ENCODE assay signal across 8 mouse cellular contexts in genomic region chr4:34551966-34552365, GRCm38 (mm10). TPM values are rescaled to one million over a fixed set of nuclear protein-coding genes. Genes with fewer than 3 reads are reported as not detected.
DNase-seq lines count a peak whose midpoint lies in the region; ATAC-seq lines count a peak whose summit lies in the region.

No protein-coding gene starts in this region.

- no peak for ATAC-seq in erythroblast, adult 5-6 weeks (replicated peaks; ENCODE audit: low FRiP score, poor library complexity, severe bottlenecking)
- ATAC-seq in neural tube, embryonic 11.5 days (ENCODE audit: insufficient read depth, low FRiP score, low TSS enrichment): no peak
- no peak for ATAC-seq in limb, embryonic 13.5 days (ENCODE audit: low FRiP score, low read depth)
- ATAC-seq in stomach, embryonic 15.5 days (ENCODE audit: insufficient read depth, low FRiP score, low read depth): no peak

- H3K9me3 ChIP-seq in erythroblast, embryonic 14.5 days (ENCODE audit: control insufficient read depth, low read length): no peaks in the 10 kb centered on the region
- H3K9me3 ChIP-seq in neural tube, embryonic 11.5 days (ENCODE audit: control insufficient read depth, low read length): no peaks in the 10 kb centered on the region
- no peaks in the 10 kb centered on the region for H3K9me3 ChIP-seq in limb, embryonic 13.5 days
- no peaks in the 10 kb centered on the region for H3K9me3 ChIP-seq in stomach, embryonic 15.5 days

- H3K9ac ChIP-seq in neural tube, embryonic 11.5 days (ENCODE audit: low read length): peak overlapping the region; percentile 98
- H3K9ac ChIP-seq in limb, embryonic 13.5 days: peak overlapping the region; percentile 98
- peak overlapping the region; percentile 6; the same call in 1 of the 2 replicates for H3K9ac ChIP-seq in stomach, embryonic 15.5 days

- peaks cover 28% of the 10 kb centered on the region for H3K4me1 ChIP-seq in erythroblast, embryonic 14.5 days (ENCODE audit: control insufficient read depth)
- H3K4me1 ChIP-seq in neural tube, embryonic 11.5 days (ENCODE audit: control insufficient read depth, insufficient read depth, low read length): peaks cover 3% of the 10 kb centered on the region; the same call in 1 of the 2 replicates
- H3K4me1 ChIP-seq in limb, embryonic 13.5 days: peaks cover 33% of the 10 kb centered on the region
- H3K4me1 ChIP-seq in stomach, embryonic 15.5 days: no peaks in the 10 kb centered on the region; the same call in 1 of the 2 replicates

- peak overlapping the region; percentile 54 for H3K4me2 ChIP-seq in neural tube, embryonic 11.5 days (ENCODE audit: low read depth)
- peak overlapping the region; percentile 69 for H3K4me2 ChIP-seq in limb, embryonic 13.5 days (replicated peaks)
- H3K4me2 ChIP-seq in stomach, embryonic 15.5 days: peak overlapping the region; percentile 60

- H3K27me3 ChIP-seq in erythroblast, embryonic 14.5 days (ENCODE audit: control insufficient read depth): no peaks in the 10 kb centered on the region
- H3K27me3 ChIP-seq in neural tube, embryonic 11.5 days (ENCODE audit: control insufficient read depth, insufficient read depth, low read length): no peaks in the 10 kb centered on the region
- no peaks in the 10 kb centered on the region for H3K27me3 ChIP-seq in limb, embryonic 13.5 days
- H3K27me3 ChIP-seq in stomach, embryonic 15.5 days (replicated peaks): no peaks in the 10 kb centered on the region

- no peak overlapping the region for H3K27ac ChIP-seq in neural tube, embryonic 11.5 days (ENCODE audit: low read depth, low read length)
- H3K27ac ChIP-seq in limb, embryonic 13.5 days: peak overlapping the region; percentile 94; the same call in 1 of the 2 replicates
- H3K27ac ChIP-seq in stomach, embryonic 15.5 days: peak overlapping the region; percentile 96; the same call in 1 of the 2 replicates

- no peak for DNase-seq in neural tube, embryonic 11.5 days (ENCODE audit: low spot score)
- DNase-seq in neural tube, embryonic 10.5 days (ENCODE audit: extremely low spot score, low spot score): no peak
- DNase-seq in urinary bladder, postnatal 14 days (ENCODE audit: low spot score): no peak
- DNase-seq in right cerebral cortex, postnatal 36 days (ENCODE audit: low spot score in 2 of 2): no peak

- WGBS in neural tube, embryonic 11.5 days: 27% methylated on average over 3 of the region's 3 CpGs
- 15% methylated on average over 3 of the region's 3 CpGs for WGBS in limb, embryonic 13.5 days
- 7% methylated on average over 3 of the region's 3 CpGs for WGBS in stomach, embryonic 15.5 days

- peaks cover 19% of the 10 kb centered on the region for H3K36me3 ChIP-seq in erythroblast, embryonic 14.5 days (ENCODE audit: control insufficient read depth)
- H3K36me3 ChIP-seq in neural tube, embryonic 11.5 days (ENCODE audit: control insufficient read depth, insufficient read depth, low read length): no peaks in the 10 kb centered on the region
- H3K36me3 ChIP-seq in limb, embryonic 13.5 days: peaks cover 9% of the 10 kb centered on the region; the same call in 1 of the 2 replicates
- H3K36me3 ChIP-seq in stomach, embryonic 15.5 days: no peaks in the 10 kb centered on the region

- peak overlapping the region; percentile 99 for H3K4me3 ChIP-seq in erythroblast, embryonic 14.5 days (replicated peaks)
- peak overlapping the region; percentile 96 for H3K4me3 ChIP-seq in neural tube, embryonic 11.5 days (ENCODE audit: low read depth, low read length)
- peak overlapping the region; percentile 98 for H3K4me3 ChIP-seq in limb, embryonic 13.5 days
- H3K4me3 ChIP-seq in stomach, embryonic 15.5 days (replicated peaks): peak overlapping the region; percentile 97

RNA-seq across cellular contexts. Expression of gene Akirin2, which starts 1.2 kb away (rescaled TPM):
- 9.7 and 12.5 TPM in 2 replicates for polyA plus RNA-seq in erythroblast, embryonic 14.5 days (2012)
- 47.1 and 80.7 TPM in 2 replicates for total RNA-seq in erythroblast, adult 5-6 weeks (2015; ENCODE audit: low replicate concordance)
- total RNA-seq in erythroblast, adult 5-6 weeks (2017; ENCODE audit: low replicate concordance): 84.6 and 95.6 TPM in 2 replicates
- polyA plus RNA-seq in neural tube, embryonic 11.5 days (2014; fragmentation: Nextera tagmentation; extraction: Ambion mirVana): 104 and 112 TPM in 2 replicates
- polyA plus RNA-seq in limb, embryonic 13.5 days (2015; fragmentation: Nextera tagmentation; extraction: Ambion mirVana): 53.8 and 59.7 TPM in 2 replicates
- polyA plus RNA-seq in stomach, embryonic 15.5 days (2015; fragmentation: Nextera tagmentation; extraction: Ambion mirVana): 55.4 and 57.9 TPM in 2 replicates

Comparison
In these comparisons a context has a peak if more than half of its experiments do, and no peak if none do; other contexts are left out.
1. H3K9ac ChIP-seq: peak in every context shown above with its lines; median percentile 98 in neural tube, embryonic 11.5 days; 98 in limb, embryonic 13.5 days; 6 in stomach, embryonic 15.5 days.